Mouse (Mus musculus): ENCODE results near the gene Lce1c.

GRCm38 (mm10) chr3:92708974-92709373 lies 29.9 kb downstream of the Lce1c start, which contains the start of gene Lce1e:
- TF ChIP-seq POLR2A (IDR thresholded peaks at IDR 0.05; ENCODE audit: insufficient read depth, low read length) (no peak), EP300 (IDR thresholded peaks at IDR 0.05; ENCODE audit: insufficient read depth, low read depth, low read length) (no peak), CTCF (IDR thresholded peaks at IDR 0.05; ENCODE audit: low read depth, low read length) (no peak)

All from ES-Bruce4 (cell line).